In genomic region chr19:43570831-43571790, GRCm38 (mm10) we compare ENCODE assay signal across 8 mouse cellular contexts. TPM values are rescaled to one million over a fixed set of nuclear protein-coding genes. Genes with fewer than 3 reads are reported as not detected.
DNase-seq lines count a peak whose midpoint lies in the region; ATAC-seq and TF ChIP-seq lines count a peak whose summit lies in the region.

No protein-coding gene starts in this region.

- H3K27me3 ChIP-seq in forebrain, embryonic 13.5 days: peaks cover 58% of the 10 kb centered on the region
- H3K27me3 ChIP-seq in liver, postnatal 0 days (ENCODE audit: insufficient read depth, low read length): peaks cover 59% of the 10 kb centered on the region
- peaks cover 62% of the 10 kb centered on the region for H3K27me3 ChIP-seq in neural tube, embryonic 13.5 days

- WGBS in forebrain, embryonic 13.5 days: 12% methylated on average over 32 of the region's 32 CpGs
- WGBS in large intestine, adult 2 months: 13% methylated on average over 32 of the region's 32 CpGs
- 13% methylated on average over 32 of the region's 32 CpGs for WGBS in liver, postnatal 0 days (ENCODE audit: insufficient replicate concordance)
- WGBS in neural tube, embryonic 13.5 days: 12% methylated on average over 32 of the region's 32 CpGs

- peak; percentile 49; the same call in 1 of the 2 replicates for ATAC-seq in cerebellum, adult (ENCODE audit: insufficient number of reproducible peaks, low FRiP score, low TSS enrichment)
- ATAC-seq in forebrain, embryonic 13.5 days: peak; percentile 87
- ATAC-seq in liver, postnatal 0 days: peak; percentile 63; the same call in 1 of the 2 replicates
- peak; percentile 93 for ATAC-seq in neural tube, embryonic 13.5 days (ENCODE audit: low read depth)

- H3K4me1 ChIP-seq in ES-E14 (ENCODE audit: control insufficient read depth in 2 of 2, insufficient read depth in 2 of 2, low read length in 2 of 2, poor library complexity in 1 of 2): no peaks in the 10 kb centered on the region
- peaks cover 5% of the 10 kb centered on the region; the same call in 1 of the 2 replicates for H3K4me1 ChIP-seq in forebrain, embryonic 13.5 days
- H3K4me1 ChIP-seq in liver, postnatal 0 days (ENCODE audit: insufficient read depth): 0 out of 2 replicates have a peak, but pooled peaks cover 4% of the 10 kb centered on the region
- peaks cover 8% of the 10 kb centered on the region for H3K4me1 ChIP-seq in neural tube, embryonic 13.5 days (replicated peaks)

- peak; percentile 90 for TF ChIP-seq CTCF in liver, postnatal 0 days (IDR thresholded peaks at IDR 0.05; ENCODE audit: low read depth)

- peak overlapping the region; percentile 39; the same call in 1 of the 2 replicates for H3K9ac ChIP-seq in ES-E14 (ENCODE audit: insufficient read depth, low read depth, low read length, poor library complexity, severe bottlenecking)
- H3K9ac ChIP-seq in forebrain, embryonic 13.5 days: peak overlapping the region; percentile 45
- no peak overlapping the region for H3K9ac ChIP-seq in liver, postnatal 0 days (replicated peaks)
- peak overlapping the region; percentile 67 for H3K9ac ChIP-seq in neural tube, embryonic 13.5 days

- no peak for TF ChIP-seq EP300 in liver, postnatal 0 days (IDR thresholded peaks at IDR 0.05; ENCODE audit: low read depth)

- peak overlapping the region; percentile 65 for H3K4me2 ChIP-seq in forebrain, embryonic 13.5 days
- H3K4me2 ChIP-seq in liver, postnatal 0 days (ENCODE audit: low read depth, low read length): peak overlapping the region; percentile 69
- H3K4me2 ChIP-seq in neural tube, embryonic 13.5 days: peak overlapping the region; percentile 78

- no peaks in the 10 kb centered on the region for H3K9me3 ChIP-seq in ES-E14 (ENCODE audit: control insufficient read depth, insufficient read depth, low read depth, low read length)
- H3K9me3 ChIP-seq in forebrain, embryonic 13.5 days (replicated peaks): no peaks in the 10 kb centered on the region
- H3K9me3 ChIP-seq in liver, postnatal 0 days (ENCODE audit: low read length): no peaks in the 10 kb centered on the region
- no peaks in the 10 kb centered on the region for H3K9me3 ChIP-seq in neural tube, embryonic 13.5 days

- DNase-seq in ES-E14 (ENCODE audit: low read depth, low spot score): peak; percentile 81
- peak; percentile 75 to 86 for DNase-seq in heart, postnatal 14 days
- peak; percentile 56 for DNase-seq in large intestine, adult 2 months (ENCODE audit: low read depth, low spot score)
- peak; percentile 76 for DNase-seq in liver, postnatal 0 days
- peak; percentile 35 for DNase-seq in telencephalon, adult 2 months (ENCODE audit: low read depth, low spot score)

- no peaks in the 10 kb centered on the region for H3K36me3 ChIP-seq in ES-E14 (ENCODE audit: control insufficient read depth, insufficient read depth, low read length, poor library complexity, severe bottlenecking)
- H3K36me3 ChIP-seq in forebrain, embryonic 13.5 days (ENCODE audit: poor library complexity, severe bottlenecking): no peaks in the 10 kb centered on the region
- H3K36me3 ChIP-seq in liver, postnatal 0 days (replicated peaks; ENCODE audit: insufficient read depth, low read length): no peaks in the 10 kb centered on the region
- no peaks in the 10 kb centered on the region for H3K36me3 ChIP-seq in neural tube, embryonic 13.5 days

- in situ Hi-C loops in ES-E14 (cut with MboI; ENCODE audit: low sequenced_read_pairs in 2 of 2, unreplicated experiment in 2 of 2): no loop called here

- no peak overlapping the region for H3K27ac ChIP-seq in ES-E14 (ENCODE audit: insufficient read depth, low read depth, low read length, poor library complexity, severe bottlenecking)
- H3K27ac ChIP-seq in forebrain, embryonic 13.5 days: no peak overlapping the region
- H3K27ac ChIP-seq in liver, postnatal 0 days (ENCODE audit: low read depth): no peak overlapping the region
- no peak overlapping the region for H3K27ac ChIP-seq in neural tube, embryonic 13.5 days (replicated peaks)

- intact Hi-C loops in heart, postnatal 14 days (cut with DNase I): loop anchor here (2.0 to 5.0 kb wide), 3 partner anchors 39 to 94 kb away; no protein-coding TSS in a partner anchor

- H3K4me3 ChIP-seq in ES-E14 (ENCODE audit: insufficient read depth in 1 of 2, low read depth in 1 of 2, low read length in 2 of 2, poor library complexity in 1 of 2, severe bottlenecking in 1 of 2): peak overlapping the region in 1 of 2 experiments; percentile 76; a peak in 2 of 4 replicates
- peak overlapping the region; percentile 38 for H3K4me3 ChIP-seq in forebrain, embryonic 13.5 days
- peak overlapping the region; percentile 14 for H3K4me3 ChIP-seq in liver, postnatal 0 days (ENCODE audit: low read depth, low read length)
- peak overlapping the region; percentile 47 for H3K4me3 ChIP-seq in neural tube, embryonic 13.5 days

TF ChIP-seq in ES-E14, 5 proteins besides CTCF, POLR2A, EP300 and RAD21:
- TF ChIP-seq CHD2 (IDR thresholded peaks at IDR 0.05; ENCODE audit: low read depth, low read length) (no peak), MAFK (IDR thresholded peaks at IDR 0.05; ENCODE audit: insufficient read depth, low read depth, low read length) (no peak), ZC3H11A (IDR thresholded peaks at IDR 0.05; ENCODE audit: borderline replicate concordance, low read depth, low read length) (peak; percentile 12; the same call in 1 of the 2 replicates)

RNA-seq across cellular contexts. Expression of gene Nkx2-3, which starts 41.0 kb away (rescaled TPM):
- total RNA-seq in ES-E14 (2012; rRNA removed): 0.27 TPM in 1 of 2 replicates, not detected in the other
- polyA plus RNA-seq in forebrain, embryonic 13.5 days (2015; fragmentation: Nextera tagmentation; extraction: Ambion mirVana): 4.8 and 5.2 TPM in 2 replicates
- total RNA-seq in heart, postnatal 14 days (2021): not detected
- 9.1 and 11.7 TPM in 2 replicates for polyA plus RNA-seq in large intestine, adult 2 months (2012; rRNA removed)
- polyA plus RNA-seq in liver, postnatal 0 days (2015; fragmentation: Nextera tagmentation; extraction: Ambion mirVana): 0.05 and 0.13 TPM in 2 replicates
- not detected in 2 replicates for polyA plus RNA-seq in neural tube, embryonic 13.5 days (2015; fragmentation: Nextera tagmentation; extraction: Ambion mirVana)

RNA-seq across cellular contexts. Expression of gene Got1, which starts 46.7 kb away (rescaled TPM):
- 77.3 and 81.8 TPM in 2 replicates for total RNA-seq in ES-E14 (2012; rRNA removed)
- 62.4 and 65.2 TPM in 2 replicates for polyA plus RNA-seq in forebrain, embryonic 13.5 days (2015; fragmentation: Nextera tagmentation; extraction: Ambion mirVana)
- 100 to 1,000 TPM; 687 to 721 TPM for total RNA-seq in heart, postnatal 14 days (2021)
- polyA plus RNA-seq in large intestine, adult 2 months (2012; rRNA removed): 53.4 and 74.3 TPM in 2 replicates
- 127 and 137 TPM in 2 replicates for polyA plus RNA-seq in liver, postnatal 0 days (2015; fragmentation: Nextera tagmentation; extraction: Ambion mirVana)
- 83.5 and 88.0 TPM in 2 replicates for polyA plus RNA-seq in neural tube, embryonic 13.5 days (2015; fragmentation: Nextera tagmentation; extraction: Ambion mirVana)
